Mouse (Mus musculus) hindlimb bud, embryonic 11.5 days (tissue): ENCODE data around the gene Esrp2.

ENCODE experiments used
- DNase-seq: peaks from one replicate; pipeline ENCODE4 v3.0.0-alpha.2; 2012; ENCODE audit warnings: low read depth, low spot score; ENCODE audit errors: extremely low spot score

Esrp2 gene

DNA sequence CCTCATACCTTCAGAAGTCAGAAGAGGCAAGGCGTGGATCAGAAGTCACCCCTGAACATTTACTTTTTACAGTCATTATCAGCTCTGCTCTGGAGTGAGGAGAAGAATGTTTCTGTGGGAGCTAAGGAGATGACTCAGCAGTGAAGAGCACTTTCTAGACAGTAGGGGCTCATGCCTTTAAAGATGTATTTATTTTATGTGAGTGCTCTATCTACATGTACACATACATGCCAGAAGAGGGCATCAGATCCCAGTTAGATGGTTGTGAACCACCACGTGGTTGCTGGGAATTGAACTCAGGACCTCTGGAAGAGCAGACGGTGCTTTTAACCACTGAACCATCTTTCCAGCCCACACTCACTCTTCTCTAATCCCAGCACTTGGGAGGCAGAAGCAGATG, 9.7 kb downstream of the Esrp2 start:
- DNase-seq: no peak

DNA sequence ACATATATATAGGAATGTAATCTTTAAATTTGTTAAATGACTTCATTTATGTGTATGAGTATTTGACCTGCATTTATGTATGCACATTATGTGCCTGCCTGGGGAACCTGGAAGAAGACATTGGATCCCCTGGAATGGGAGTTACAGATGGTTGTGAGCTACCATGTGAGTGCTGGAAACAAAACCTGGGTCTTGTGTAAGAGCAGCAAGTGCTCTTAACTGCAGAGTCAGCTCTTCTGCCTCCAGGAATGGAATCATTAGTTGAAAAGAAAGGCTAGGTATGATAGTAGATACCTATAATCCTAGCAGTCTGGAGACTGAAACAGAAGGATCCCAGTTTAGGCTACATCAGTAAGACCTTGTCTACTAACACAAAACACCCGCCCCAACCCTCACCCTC, 10.7 kb downstream of the Esrp2 start:
- DNase-seq: no peak

DNA sequence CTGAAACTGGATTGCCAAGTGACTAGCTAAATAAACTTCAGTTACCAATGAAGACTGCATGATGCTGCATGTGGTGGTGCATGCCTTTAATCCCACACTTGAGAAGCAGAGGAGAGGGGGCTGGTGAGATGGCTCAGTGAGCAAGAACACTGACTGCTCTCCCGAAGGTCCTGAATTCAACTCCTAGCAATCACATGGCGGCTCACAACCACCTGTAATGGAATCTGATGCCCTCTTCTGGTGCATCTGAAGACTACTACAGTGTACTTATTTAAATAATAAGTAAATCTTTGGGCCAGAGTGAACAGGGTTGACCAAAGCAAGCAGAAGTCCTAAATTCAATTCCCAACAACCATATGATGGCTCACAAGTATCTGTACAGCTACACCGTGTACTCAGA, 13.3 kb downstream of the Esrp2 start:
- no peak for DNase-seq

DNA sequence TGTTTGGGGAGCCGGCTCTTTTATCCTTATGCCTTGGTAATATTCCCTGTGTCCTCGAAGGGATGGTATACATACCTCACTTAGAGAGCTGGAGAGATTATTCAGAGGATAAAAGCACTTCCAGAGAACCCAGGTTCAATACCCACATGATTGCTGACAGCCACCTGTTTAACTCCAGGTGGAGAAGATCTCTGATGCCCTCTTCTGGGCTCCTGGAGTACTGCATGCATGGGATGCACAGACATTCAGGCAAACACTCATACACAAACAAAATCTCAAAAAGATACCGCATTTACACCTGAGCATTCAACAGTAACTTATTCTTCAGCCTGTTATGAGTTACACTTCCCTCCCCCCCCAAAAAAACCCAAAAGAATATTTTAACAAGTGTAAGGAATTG, 20.9 kb downstream of the Esrp2 start:
- DNase-seq: no peak

DNA sequence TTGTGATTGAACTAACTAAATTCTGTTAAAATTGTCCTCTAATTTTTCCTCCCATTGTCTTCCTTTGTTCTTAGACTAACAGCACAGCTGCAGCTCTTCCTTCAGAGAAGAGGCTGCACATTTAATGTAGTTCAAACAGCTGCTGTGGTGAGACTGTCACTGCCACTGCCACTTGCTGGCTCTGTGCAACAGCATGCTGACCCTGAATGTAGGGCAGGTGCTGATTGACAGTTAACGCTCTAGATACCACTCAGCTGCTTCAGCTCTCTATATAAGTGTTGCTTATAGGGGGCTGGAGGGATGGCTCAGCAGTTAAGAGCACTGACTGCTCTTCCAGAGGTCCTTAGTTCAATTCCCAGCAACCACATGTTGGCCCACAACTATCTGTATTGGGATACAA, 24.3 kb downstream of the Esrp2 start:
- DNase-seq: no peak

DNA sequence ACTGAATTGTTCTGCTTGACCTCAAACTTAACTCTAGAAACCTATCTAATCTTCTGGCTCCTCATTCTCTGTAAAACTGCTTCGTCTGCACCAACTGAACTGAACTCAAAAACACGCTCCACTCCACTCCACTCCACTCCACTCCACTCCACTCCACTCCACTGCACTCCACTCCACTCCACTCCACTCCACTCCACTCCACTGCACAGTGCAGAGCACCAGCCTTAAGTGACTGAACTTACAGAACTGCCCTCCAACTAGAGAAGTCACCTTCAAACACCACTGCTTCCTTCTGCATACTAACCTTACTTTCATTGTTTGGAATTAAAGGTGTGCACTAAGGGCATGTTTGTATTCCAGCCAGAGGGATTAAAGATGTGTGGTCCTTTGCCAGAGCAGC, 24.7 kb downstream of the Esrp2 start:
- DNase-seq: no peak

DNA sequence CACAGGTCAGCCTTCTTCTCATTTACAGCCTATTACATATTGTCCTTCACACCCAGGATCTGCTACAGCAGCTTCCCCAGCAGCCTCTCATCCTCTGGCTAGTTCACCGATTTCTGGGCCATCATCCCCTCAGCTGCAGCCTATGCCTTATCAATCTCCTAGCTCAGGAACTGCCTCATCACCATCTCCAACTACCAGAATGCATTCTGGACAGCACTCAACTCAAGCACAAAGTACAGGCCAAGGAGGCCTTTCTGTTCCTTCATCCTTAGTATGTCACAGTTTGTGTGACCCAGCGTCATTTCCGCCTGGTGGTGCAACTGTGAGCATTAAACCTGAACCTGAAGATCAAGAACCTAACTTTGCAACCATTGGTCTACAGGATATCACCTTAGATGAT, 28.0 kb downstream of the Esrp2 start:
- no peak for DNase-seq

DNA sequence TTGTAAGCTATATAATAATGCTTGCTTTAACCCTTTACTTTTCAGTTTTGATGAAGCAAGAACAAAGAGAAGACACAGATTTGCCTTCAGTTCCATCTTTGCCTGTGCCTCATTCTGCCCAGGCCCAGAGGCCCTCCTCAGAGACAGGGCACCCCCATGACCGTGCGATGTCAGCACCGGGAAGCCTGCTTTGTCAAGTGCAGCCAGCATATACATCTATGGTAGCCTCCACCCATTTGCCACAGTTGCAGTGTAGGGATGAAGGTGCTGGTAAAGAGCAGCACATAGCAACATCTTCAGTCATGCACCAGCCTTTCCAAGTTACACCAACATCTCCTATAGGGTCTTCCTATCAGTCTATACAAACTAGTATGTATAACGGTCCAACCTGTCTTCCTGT, 28.7 kb downstream of the Esrp2 start:
- no peak for DNase-seq

DNA sequence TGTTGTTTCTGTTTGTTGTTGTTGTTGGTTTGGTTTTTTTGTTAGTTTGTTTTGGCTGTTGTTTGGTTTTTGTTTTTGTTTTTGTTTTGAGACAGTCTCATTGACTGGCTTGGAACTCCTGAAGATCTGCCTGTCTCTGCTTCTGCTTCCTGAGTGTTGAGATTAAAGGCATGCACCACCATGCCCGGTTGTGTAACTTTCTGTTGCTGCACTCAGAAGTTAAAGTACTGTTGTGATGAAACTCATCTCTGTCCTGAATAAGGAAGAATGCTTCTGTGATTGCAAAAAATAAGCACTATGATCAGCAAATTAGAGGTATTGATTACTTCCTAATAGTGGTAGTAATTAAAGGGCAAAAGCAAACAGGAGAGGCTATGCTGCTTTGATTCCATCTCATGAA, 30.6 kb downstream of the Esrp2 start:
- no peak for DNase-seq

DNA sequence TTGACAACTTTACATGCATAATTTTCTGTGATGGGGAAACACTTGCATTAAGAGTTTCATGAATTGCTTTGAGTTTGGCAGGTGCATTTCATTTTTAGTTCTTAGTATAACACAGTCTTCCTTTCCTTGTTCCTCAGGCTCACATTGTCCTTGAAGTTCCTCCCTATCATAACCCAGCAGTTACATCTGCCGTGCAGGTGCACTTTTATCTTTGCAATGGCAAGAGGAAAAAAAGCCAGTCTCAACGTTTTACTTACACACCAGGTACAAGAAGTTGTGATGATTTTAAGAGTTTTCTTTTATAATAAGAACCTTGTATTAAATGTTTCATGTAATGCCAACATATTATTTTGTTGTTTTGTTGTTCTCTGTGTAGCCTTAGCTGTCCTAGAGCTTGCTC, 32.9 kb downstream of the Esrp2 start:
- DNase-seq: no peak

DNA sequence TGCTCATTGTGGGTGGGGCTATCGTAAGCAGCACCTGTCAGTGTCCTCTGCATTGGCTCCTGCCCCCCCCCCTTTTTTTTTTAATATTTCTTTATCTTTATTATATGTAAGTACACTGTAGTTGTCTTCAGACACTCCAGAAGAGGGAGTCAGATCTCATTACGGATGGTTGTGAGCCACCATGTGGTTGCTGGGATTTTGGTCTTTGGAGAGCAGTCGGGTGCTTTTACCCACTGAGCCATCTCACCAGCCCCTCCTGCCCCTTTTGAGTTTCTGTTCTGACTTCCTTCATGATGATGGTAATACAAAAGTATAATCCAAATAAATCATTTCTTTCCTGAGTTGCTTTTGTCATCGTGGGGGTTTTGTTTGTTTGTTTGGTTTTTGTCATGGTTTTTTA, 34.5 kb downstream of the Esrp2 start:
- DNase-seq: no peak
